Mouse (Mus musculus) kidney, embryonic 14.5 days (tissue): ENCODE results near the gene Blvra. TPM values are rescaled to one million over a fixed set of nuclear protein-coding genes. Genes with fewer than 3 reads are reported as not detected.

Source experiments
- ATAC-seq: fragments of 200-750 bp; cut with Nextera tagmentation; 2 replicates; pipeline ENCODE4 v1.8.0; 2017; ENCODE audit warnings: moderate number of reproducible peaks, mild to moderate bottlenecking, moderate TSS enrichment, moderate library complexity; ENCODE audit not compliant: low FRiP score, low TSS enrichment
- H3K27ac ChIP-seq: fragments of 300-500 bp; sonication (generic); 2 replicates; pipeline ENCODE4 v1.5.1; 2014; ENCODE audit warnings: low read depth, mild to moderate bottlenecking, low read length, moderate library complexity, mixed read lengths
- H3K27me3 ChIP-seq: fragments of 300-500 bp; sonication (generic); 2 replicates; pipeline ENCODE4 v1.6.1; 2014; ENCODE audit warnings: mild to moderate bottlenecking, low read length; ENCODE audit not compliant: control insufficient read depth, insufficient read depth
- H3K36me3 ChIP-seq: fragments of 300-500 bp; sonication (generic); 2 replicates; pipeline ENCODE4 v1.6.1; 2014; ENCODE audit warnings: low read length, mixed read lengths; ENCODE audit not compliant: control insufficient read depth, insufficient read depth
- H3K4me1 ChIP-seq: fragments of 300-500 bp; sonication (generic); 2 replicates; pipeline ENCODE4 v1.6.1; 2014; ENCODE audit warnings: low read length, mixed read lengths; ENCODE audit not compliant: control insufficient read depth, insufficient read depth
- H3K4me2 ChIP-seq: fragments of 300-500 bp; sonication (generic); replicated peaks from 2 replicates; pipeline ENCODE4 v1.6.1; 2014; ENCODE audit warnings: low read depth, mild to moderate bottlenecking, low read length
- H3K4me3 ChIP-seq: fragments of 300-500 bp; sonication (generic); 2 replicates; pipeline ENCODE4 v1.5.1; 2014; ENCODE audit warnings: mild to moderate bottlenecking, low read length
- H3K9ac ChIP-seq: fragments of 300-500 bp; sonication (generic); 2 replicates; pipeline ENCODE4 v1.6.1; 2014; ENCODE audit warnings: low read depth, mild to moderate bottlenecking, low read length, moderate library complexity
- H3K9me3 ChIP-seq: fragments of 300-500 bp; sonication (generic); 2 replicates; pipeline ENCODE4 v1.6.1; 2016; ENCODE audit warnings: low read length; ENCODE audit not compliant: control insufficient read depth
- WGBS: fragments of 180-500 bp; shearing (Covaris S2); extraction: QIAGEN DNeasy Blood & Tissue Kit; methylation state at CpG from one replicate; pipeline ENCODE4 v1.1.7; 2014; 5-methylcytosine and 5-hydroxymethylcytosine counted together
- microRNA-seq: library from miRNA; unstranded; fragments of <30 nt; microRNA quantifications from one replicate; pipeline ENCODE4, GENCODE M21; 2016
- polyA plus RNA-seq: library from polyadenylated mRNA; unstranded; fragments of >200 nt; fragmentation: Nextera tagmentation; extraction: Ambion mirVana; gene quantifications from 2 replicates; pipeline ENCODE4 v1.2.1, GENCODE M21; 2014

Gene Blvra
- polyA plus RNA-seq, 1 experiment from 2014 or later, result 39.6 TPM

- peak overlapping the region; percentile 66 for H3K4me2 ChIP-seq
- peaks cover 14% of the 10 kb centered on the region; the same call in 1 of the 2 replicates for H3K36me3 ChIP-seq
- no peak for ATAC-seq
- no peak overlapping the region for H3K27ac ChIP-seq
- no peak overlapping the region; the same call in 1 of the 2 replicates for H3K4me3 ChIP-seq
- WGBS, result 76% methylated on average over 10 of the region's 10 CpGs
- peaks cover 2% of the 10 kb centered on the region; the same call in 1 of the 2 replicates for H3K4me1 ChIP-seq
- H3K9me3 ChIP-seq, result no peaks in the 10 kb centered on the region
- no peaks in the 10 kb centered on the region for H3K27me3 ChIP-seq
- H3K9ac ChIP-seq, result no peak overlapping the region
Measured at GRCm38 (mm10) chr2:127142031-127142430, 71.6 kb downstream of the Blvra start.

GRCm38 (mm10) chr2:127142577-127143157 is 72.2 kb downstream of the Blvra start:
- H3K4me1 ChIP-seq, result peaks cover 2% of the 10 kb centered on the region; the same call in 1 of the 2 replicates
- no peak overlapping the region for H3K27ac ChIP-seq
- no peak; the same call in 1 of the 2 replicates for ATAC-seq
- H3K36me3 ChIP-seq, result peaks cover 14% of the 10 kb centered on the region; the same call in 1 of the 2 replicates
- no peaks in the 10 kb centered on the region for H3K9me3 ChIP-seq
- H3K9ac ChIP-seq, result peak overlapping the region; percentile 64
- WGBS, result 15% methylated on average over 6 of the region's 6 CpGs
- no peaks in the 10 kb centered on the region for H3K27me3 ChIP-seq
- peak overlapping the region; percentile 66 for H3K4me2 ChIP-seq
- H3K4me3 ChIP-seq, result peak overlapping the region; percentile 48

- H3K27ac ChIP-seq, result no peak within 1 kb of the TSS
Measured at GRCm38 (mm10) chr2:127143158-127144063, 72.9 kb downstream of the Blvra start, which contains the start of gene Itpripl1. Gene Itpripl1 (minus strand): TSS chr2:127143442.

GRCm38 (mm10) chr2:127145699-127146098 is 75.2 kb downstream of the Blvra start:
- no peak overlapping the region for H3K4me2 ChIP-seq
- no peaks in the 10 kb centered on the region; the same call in 1 of the 2 replicates for H3K4me1 ChIP-seq
- H3K27ac ChIP-seq, result no peak overlapping the region
- no peak overlapping the region for H3K4me3 ChIP-seq
- no peak for ATAC-seq
- WGBS, result 78% methylated on average over 3 of the region's 3 CpGs
- no peaks in the 10 kb centered on the region for H3K9me3 ChIP-seq
- H3K9ac ChIP-seq, result no peak overlapping the region
- peaks cover 7% of the 10 kb centered on the region; the same call in 1 of the 2 replicates for H3K36me3 ChIP-seq
- no peaks in the 10 kb centered on the region for H3K27me3 ChIP-seq

More at GRCm38 (mm10) chr2:127143158-127144063, 72.9 kb downstream of the Blvra start, which contains the start of gene Itpripl1:
- H3K27me3 ChIP-seq, result no peaks in the 10 kb centered on the region
- H3K36me3 ChIP-seq, result peaks cover 14% of the 10 kb centered on the region; the same call in 1 of the 2 replicates
- H3K9ac ChIP-seq, result peak within 1 kb of the TSS; percentile 64
- no peaks in the 10 kb centered on the region; the same call in 1 of the 2 replicates for H3K4me1 ChIP-seq
- peak within 1 kb of the TSS; percentile 66 for H3K4me2 ChIP-seq
- 2% methylated on average over 31 of the region's 31 CpGs for WGBS
- ATAC-seq, result peak; percentile 95
- peak within 1 kb of the TSS; percentile 48 for H3K4me3 ChIP-seq
- H3K9me3 ChIP-seq, result no peaks in the 10 kb centered on the region

Small RNAs within 50 kb of the gene (microRNA-seq; reads per million reads assigned to microRNA genes)
- not detected for gene Gm24081

Other genes starting within 250 kb of the Blvra start
- gene Trpm7, start 194.4 kb upstream of the Blvra start, polyA plus RNA-seq, result 33.4 and 62.8 TPM in 2 replicates
- gene Sppl2a, start 137.4 kb upstream of the Blvra start, polyA plus RNA-seq, result 39.1 and 47.0 TPM in 2 replicates
- 4.5 and 11.1 TPM in 2 replicates for gene Ap4e1, start 61.9 kb upstream of the Blvra start, polyA plus RNA-seq
- gene Ncaph, start 63.3 kb downstream of the Blvra start, polyA plus RNA-seq, result 67.3 and 103 TPM in 2 replicates
- 22.7 and 22.8 TPM in 2 replicates for gene Itpripl1, start 72.8 kb downstream of the Blvra start, polyA plus RNA-seq
- 2.7 and 3.6 TPM in 2 replicates for gene 1810024B03Rik, start 137.6 kb downstream of the Blvra start, polyA plus RNA-seq
- gene Snrnp200, start 137.7 kb downstream of the Blvra start, polyA plus RNA-seq, result 62.7 and 85.9 TPM in 2 replicates
- gene Ciao1, start 177.2 kb downstream of the Blvra start, polyA plus RNA-seq, result 60.1 and 62.5 TPM in 2 replicates
- gene Tmem127, start 177.2 kb downstream of the Blvra start, polyA plus RNA-seq, result 13.5 and 19.8 TPM in 2 replicates
- gene Stard7, start 199.6 kb downstream of the Blvra start, polyA plus RNA-seq, result 53.0 and 102 TPM in 2 replicates